Mouse (Mus musculus) adrenal gland, postnatal 4 days (tissue): ENCODE measurements around the gene Tiprl. TPM values are rescaled to one million over a fixed set of nuclear protein-coding genes. Genes with fewer than 3 reads are reported as not detected.

ENCODE experiments used
- DNase-seq, 2 experiments: peaks; one replicate each; pipeline ENCODE4 v3.0.0; 2021 to 2022; ENCODE audit warnings: low spot score in 2 of 2, mixed read lengths in 2 of 2
- total RNA-seq, 2 experiments: library from RNA; stranded (reverse); gene quantifications; 2 replicates each; pipeline ENCODE4 v1.2.3; 2021

The Tiprl gene
- total RNA-seq, 2 experiments from 2014 or later, result 54.2 to 54.4 TPM

DNA sequence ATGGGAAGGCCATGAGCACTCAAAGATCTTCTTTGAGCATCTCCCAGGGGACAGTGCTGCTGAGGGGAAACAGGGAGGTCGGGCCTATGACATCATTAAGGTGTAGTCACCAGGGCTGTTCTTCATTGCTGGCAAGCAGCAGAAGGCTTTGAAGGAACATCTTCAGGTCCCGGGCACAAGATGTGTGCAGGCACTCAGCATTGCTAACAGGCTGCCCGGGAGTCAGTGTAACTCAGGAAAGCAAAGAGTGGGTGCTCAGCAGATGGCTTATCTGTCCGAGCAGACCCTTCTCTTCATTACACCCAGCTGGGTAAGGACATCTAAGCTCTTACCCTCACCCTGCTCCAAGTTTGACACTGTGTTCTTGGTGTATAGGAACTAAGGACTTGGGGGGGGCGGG is 57.5 kb downstream of the Tiprl start:
- no peak for DNase-seq

DNA sequence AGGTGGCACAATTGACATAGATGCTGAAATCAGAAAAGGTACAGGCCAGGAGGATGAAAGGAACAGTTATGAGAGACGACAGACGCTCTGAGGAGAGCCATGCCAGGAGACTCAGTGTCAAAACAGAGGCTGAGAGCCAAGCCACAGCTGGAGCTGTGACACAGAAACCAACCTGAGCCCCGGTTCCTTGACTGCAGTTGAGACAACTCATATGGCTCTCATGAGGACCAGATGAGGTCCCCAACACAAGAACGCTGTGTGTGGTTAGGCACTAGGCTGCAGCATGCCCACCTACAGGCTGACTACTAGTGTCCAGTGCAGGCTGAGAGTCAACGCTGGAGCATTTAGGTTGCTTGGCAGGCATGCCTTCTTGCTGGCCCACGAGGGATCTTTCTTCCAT is 58.7 kb downstream of the Tiprl start:
- no peak for DNase-seq

DNA sequence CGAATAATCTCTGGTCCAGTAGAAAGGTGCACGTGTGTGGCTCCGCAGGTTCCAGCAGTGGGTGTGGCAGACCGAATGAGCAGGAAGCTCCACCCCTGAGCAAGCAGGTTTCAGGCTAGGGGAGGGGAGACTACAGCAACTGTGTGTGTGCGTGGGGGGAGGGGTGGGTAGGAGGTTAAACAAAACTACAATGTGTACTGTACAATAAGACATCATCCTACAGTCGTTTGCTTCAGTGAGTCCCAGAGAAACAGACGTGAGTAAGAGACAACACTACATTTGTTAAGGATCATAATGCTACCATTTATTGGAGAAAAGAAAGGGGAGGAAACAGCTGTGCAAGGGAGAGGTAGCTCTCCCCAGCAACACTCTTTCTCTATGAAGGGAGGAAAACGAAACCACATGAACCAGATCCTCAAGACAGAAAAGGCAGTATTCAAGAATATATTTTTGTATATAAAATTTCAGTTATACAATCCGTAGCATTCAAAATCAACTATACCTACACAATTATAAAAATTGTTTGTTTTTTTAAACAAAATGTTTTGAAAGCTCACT is 62.7 kb downstream of the Tiprl start:
- DNase-seq, result no peak

DNA sequence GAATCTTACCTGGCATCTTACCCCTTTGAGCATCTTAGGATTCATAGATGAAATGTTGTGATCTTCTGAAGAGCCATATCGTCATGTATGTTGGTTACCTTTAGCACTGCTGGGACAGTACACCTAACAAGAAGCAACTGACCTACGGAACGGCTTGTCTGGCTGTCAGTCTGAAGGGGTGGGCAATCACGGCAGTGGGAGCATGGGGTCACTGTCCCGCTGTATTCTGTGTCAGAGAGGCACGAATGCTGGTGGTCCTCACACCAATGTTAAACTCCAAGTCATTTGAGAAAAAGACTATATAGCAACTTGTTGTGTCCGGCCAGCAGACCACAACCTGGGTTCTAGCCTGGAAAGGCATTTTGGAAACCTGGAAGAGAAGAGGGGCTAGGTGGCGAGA is 65.5 kb downstream of the Tiprl start:
- DNase-seq, result no peak

DNA sequence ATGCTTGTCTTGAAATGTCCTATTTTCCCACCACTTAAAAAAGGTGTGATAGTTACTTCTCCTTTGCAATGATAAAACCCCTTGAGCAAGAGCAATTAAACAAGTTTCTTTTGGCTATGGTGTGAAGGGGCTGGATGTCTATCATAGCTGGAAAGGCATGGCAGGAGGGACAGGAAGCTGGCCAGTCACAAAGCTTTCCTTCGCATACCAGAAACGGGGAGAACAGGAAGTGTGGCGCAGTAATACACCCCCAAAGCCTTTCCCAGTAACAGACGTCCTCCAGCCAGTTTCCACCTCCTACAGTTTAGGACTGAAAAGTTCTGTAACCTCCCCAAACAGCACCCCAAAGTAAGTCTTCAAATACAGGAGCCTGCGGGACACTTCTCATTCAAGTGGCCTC is 66.6 kb downstream of the Tiprl start:
- DNase-seq, result no peak

DNA sequence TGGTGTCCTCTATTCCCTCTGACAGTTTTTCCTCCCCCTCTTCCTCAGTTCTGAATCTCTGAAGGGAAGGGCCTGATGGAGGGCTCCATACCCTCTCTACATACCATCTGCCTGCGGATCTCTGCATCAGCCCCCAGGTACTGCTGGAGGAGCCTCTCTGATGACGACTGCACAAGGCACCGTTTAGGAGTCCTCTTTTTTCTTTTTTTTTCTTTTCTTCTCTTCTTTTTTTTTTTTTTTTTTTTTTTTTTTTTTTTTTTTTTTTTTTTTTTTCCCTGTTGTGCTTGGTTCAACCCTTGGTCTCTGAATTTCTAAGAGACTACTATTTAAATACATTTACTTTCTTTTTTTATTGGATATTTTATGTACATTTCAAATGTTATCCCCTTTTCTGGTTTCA is 67.3 kb downstream of the Tiprl start:
- no peak for DNase-seq

DNA sequence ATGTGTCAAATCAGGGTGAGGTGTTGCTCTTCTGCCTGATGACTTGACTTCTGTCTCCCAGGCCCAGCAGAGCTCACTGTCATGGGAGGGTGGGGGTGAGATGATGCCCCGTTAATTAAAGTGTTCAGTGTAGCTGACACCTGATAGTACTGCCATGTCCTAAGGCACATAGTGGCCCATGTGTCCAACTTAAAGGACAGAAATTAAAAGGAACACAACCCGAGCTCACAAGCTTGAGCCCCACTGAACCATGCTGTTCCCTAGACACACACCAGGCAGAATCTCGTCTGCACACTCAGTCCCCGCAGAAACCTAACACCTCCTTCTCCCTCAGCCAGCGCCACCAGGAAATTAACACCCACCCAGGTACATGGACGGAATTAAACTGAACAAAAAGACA is 71.9 kb downstream of the Tiprl start:
- no peak for DNase-seq

Other genes with a start within 250 kb of the Tiprl start
- gene Tbx19, start 76.2 kb downstream of the Tiprl start, total RNA-seq, result not detected
- gene Sft2d2, start 42.6 kb downstream of the Tiprl start, total RNA-seq, result 10 to 100 TPM; 26.6 to 28.3 TPM
- gene Gpr161, start 58.8 kb upstream of the Tiprl start, total RNA-seq, result 1 to 10 TPM; 4.2 to 5.6 TPM
- 10 to 100 TPM; 40.9 to 42.9 TPM for gene Dcaf6, start 223.5 kb upstream of the Tiprl start, total RNA-seq
- gene Mpc2, start 223.6 kb upstream of the Tiprl start, total RNA-seq, result 100 to 1,000 TPM; 113 to 122 TPM
- gene Adcy10, start 248.2 kb upstream of the Tiprl start, total RNA-seq, result under 1 TPM; 0.28 to 0.42 TPM